Mouse (Mus musculus) C2C12 (cell line): Measurements from ENCODE around the gene Far2.

Experiments
- CTCF ChIP-seq: IDR thresholded peaks from one replicate; pipeline ENCODE4 v1.5.1; 2011; ENCODE audit not compliant: control insufficient read depth, insufficient read depth, insufficient read length
- FOSL1 ChIP-seq: IDR thresholded peaks from one replicate; pipeline ENCODE4 v1.8.0; 2011; ENCODE audit warnings: mild to moderate bottlenecking, low read length; ENCODE audit not compliant: poor library complexity, insufficient read depth, severe bottlenecking
- MAX ChIP-seq: IDR thresholded peaks from one replicate; pipeline ENCODE4 v1.6.1; 2011; ENCODE audit warnings: mild to moderate bottlenecking, control low read depth
- MYOG ChIP-seq: IDR thresholded peaks from one replicate; pipeline ENCODE4 v1.6.1; 2011; ENCODE audit not compliant: control insufficient read depth, insufficient read length; ENCODE audit errors: extremely low read depth

- no peak for TF ChIP-seq CTCF
- no peak for TF ChIP-seq MYOG
- TF ChIP-seq MAX, result no peak
- TF ChIP-seq FOSL1, result no peak
Observed at GRCm38 (mm10) chr6:148216752-148217151, 169.7 kb downstream of the Far2 start.
